Mouse (Mus musculus) layer of hippocampus, adult 9-10 months (tissue): ENCODE results near the gene Raf1.
"Not testable (repeated sequence)": the region's sequence is repeated elsewhere in the genome, so short reads cannot be mapped to it uniquely, and the experiment has no call there.

Experiments used
- DNase-seq: peaks from one replicate; pipeline ENCODE4 v3.0.0; 2022; ENCODE audit warnings: low spot score

Gene Raf1

GRCm38 (mm10) chr6:115681066-115681465 lies 4.6 kb upstream of the Raf1 start:
- no peak for DNase-seq

GRCm38 (mm10) chr6:115678012-115678411 lies 1.6 kb upstream of the Raf1 start:
- DNase-seq: no peak

DNA sequence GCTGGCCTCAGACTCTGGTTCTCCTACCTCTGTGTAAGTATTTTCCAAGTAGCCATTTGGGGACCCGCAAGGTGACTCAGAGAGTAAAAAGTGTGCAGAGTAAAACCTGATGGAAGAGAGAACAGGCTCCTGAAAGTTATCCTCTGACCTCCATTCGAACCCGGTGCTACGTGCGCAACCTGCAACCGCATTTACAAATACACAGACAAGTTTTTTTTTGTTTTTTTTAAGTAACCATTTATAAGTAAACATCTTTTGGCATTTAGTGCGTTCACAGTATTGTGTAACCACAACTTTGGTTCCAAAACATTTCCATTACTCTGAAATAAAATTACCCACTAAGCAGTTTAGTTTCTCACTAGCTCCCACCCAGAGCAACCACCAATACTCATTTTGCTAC lies 1.0 kb upstream of the Raf1 start:
- DNase-seq: no peak

DNA sequence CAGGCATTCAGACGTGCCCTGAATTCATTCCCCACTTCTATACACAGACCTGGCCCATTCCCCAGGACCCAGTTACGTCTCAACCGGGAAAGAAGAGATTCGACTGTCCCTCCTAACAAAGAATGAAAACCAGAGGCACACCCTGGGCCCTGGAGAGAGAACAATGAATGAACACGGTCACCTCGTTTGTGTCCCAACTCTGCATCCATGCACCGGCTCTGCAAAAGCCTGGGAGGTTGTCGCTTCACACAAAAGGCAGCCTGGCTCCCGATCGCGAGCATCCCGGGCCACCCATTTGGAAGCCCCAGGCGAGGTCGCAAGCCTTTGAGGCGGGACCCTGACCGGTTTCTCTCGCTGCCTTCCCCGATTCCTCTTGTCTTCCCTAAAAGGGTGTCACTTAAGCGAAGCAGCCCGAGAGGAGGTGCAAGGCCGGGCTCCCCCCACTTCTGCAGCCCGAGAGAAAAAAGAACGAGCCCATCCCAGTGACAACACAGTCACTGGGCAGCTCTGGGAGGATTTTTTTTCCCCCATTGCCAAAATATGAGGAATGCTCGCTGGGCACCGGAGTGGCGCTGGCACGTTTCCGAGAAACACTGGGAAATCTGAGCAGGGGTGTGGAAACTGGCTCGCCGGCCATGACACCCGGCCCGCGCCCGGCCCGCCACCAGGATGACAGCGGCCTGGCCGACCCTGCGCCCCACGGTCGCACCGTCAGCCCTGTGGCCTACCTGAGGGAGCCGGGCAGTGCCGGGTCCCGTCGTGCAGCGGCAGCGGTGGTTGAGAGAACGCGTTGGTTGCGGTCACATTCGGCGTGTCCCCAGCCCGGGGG lies 713 bp downstream of the Raf1 start:
- DNase-seq: no peak

DNA sequence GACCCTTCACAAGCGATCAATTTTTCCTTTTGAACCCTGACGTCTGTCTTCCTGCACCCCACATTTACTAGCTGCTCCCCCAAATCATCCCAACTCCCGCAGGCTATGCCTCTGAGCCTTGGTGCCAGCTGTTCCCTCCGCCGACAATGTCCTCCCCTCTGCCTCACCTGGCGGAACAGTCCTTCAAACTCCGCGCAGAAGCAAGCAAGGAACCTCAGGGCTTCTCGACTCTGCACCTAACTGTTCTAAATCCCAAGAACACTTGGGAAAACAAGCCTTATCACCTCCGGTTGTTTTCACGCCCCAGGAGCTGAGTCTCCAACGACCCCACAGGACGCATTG lies 1.3 kb downstream of the Raf1 start:
- DNase-seq: no peak

- no peak for DNase-seq
Observed at GRCm38 (mm10) chr6:115674316-115674715, 2.1 kb downstream of the Raf1 start.

GRCm38 (mm10) chr6:115672700-115673099 lies 3.7 kb downstream of the Raf1 start:
- no peak for DNase-seq

- DNase-seq: no peak
Observed at GRCm38 (mm10) chr6:115666641-115667040, 9.8 kb downstream of the Raf1 start.

- no peak for DNase-seq
Observed at GRCm38 (mm10) chr6:115664268-115664667, 12.2 kb downstream of the Raf1 start.

DNA sequence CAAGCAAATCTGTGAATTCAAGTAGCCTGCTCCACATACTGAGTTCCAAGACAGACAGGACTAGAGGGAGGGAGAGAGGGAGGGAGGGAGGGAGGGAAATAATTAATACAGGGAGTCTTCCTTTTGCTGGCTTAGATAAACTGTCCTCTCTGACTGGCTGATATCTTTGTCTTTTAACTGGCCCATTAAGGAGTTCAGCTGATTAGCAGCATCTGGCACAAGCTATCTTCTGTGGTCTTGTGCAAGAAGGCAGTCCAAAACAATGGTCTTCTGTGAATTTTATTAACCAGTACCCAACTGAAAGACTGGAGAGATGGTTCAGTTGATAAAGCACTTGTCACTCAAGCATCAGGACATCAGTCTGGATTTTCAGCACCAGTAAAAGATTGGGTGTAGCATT lies 17.6 kb downstream of the Raf1 start:
- DNase-seq: no peak

- no peak for DNase-seq
Observed at GRCm38 (mm10) chr6:115653939-115654338, 22.5 kb downstream of the Raf1 start.

- DNase-seq: no peak
Observed at GRCm38 (mm10) chr6:115651719-115652118, 24.7 kb downstream of the Raf1 start.

DNA sequence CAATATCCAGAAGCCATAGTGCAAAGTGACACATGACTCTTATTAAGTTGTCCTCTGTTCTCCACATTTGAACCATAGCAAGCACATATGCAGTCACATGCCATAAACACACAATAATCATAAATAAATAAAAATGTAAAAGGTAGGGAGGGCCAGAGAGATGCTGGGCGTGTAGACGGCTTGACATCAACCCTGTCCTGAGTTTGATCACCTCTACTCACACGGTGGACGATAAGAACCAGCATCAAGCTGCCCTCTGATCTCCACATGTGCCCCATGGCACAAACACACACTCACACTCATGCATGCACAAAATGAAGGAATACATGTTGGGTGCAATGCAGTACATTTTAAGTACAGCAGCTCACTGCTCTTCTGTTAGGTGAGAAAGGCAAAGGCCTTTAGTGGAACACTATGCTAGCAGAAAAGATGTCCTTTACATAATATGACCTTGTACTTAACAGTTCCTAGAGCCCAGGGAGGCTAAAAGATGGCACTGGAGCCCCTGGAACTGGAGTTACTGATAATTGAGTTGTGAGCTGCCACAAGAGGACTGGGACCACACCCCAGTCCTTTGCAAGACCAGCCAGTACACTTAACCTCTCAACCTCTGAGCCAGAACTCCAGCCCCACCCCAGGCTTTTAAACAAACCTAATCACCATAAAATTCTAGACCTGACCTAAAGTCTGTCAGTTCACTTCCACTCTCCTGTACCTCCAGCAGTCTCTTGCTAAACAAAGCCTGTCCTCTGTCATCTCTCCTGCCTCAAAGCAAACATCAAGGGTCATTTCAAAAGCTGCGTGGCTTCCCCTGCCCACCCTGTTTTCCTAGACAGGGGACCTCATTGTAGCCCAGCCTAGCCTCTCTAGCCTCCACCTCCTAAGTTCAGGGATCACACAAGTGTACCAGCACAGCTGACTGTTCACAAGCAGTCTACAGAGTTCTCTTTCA lies 25.7 kb downstream of the Raf1 start:
- no peak for DNase-seq

GRCm38 (mm10) chr6:115649792-115650365 lies 26.6 kb downstream of the Raf1 start:
- no peak for DNase-seq

- no peak for DNase-seq
Observed at GRCm38 (mm10) chr6:115643315-115643714, 33.1 kb downstream of the Raf1 start.

GRCm38 (mm10) chr6:115638188-115638587 lies 38.2 kb downstream of the Raf1 start:
- not testable (repeated sequence) for DNase-seq

- no peak for DNase-seq
Observed at GRCm38 (mm10) chr6:115634015-115634414, 42.4 kb downstream of the Raf1 start.

DNA sequence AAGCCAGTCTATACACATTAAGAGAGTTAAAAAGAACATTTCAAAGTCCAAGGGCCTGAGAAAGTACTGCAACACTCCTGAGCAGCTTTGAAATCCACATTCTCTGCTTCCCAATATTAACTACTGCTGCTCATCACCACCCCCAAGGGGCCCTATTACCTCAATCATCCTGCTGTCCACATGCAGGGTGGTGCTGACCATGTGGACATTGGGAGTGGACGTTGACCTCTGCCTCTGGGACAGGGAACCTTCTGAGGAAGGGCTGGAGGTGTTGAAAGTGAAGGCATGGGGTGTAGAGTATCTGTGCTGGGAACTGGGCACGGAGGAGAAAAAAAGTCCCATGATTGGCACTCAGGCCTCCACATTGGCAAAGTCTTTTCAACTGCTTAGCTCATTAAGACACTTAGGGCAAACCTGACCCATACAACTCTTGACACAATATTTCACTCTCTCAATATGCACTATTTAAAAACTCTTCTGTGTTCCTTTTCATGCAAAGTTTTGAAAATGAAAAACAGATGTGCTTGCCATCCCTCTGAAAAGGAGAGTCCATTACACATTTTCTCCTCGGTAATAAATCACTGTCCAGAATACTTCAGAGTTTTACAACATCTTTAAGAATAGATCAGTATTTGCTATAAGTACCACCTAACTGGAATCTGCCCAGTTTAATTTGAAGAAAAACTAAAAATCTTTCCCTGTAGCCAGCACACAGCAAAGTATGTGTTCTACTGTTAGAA lies 45.2 kb downstream of the Raf1 start:
- no peak for DNase-seq

DNA sequence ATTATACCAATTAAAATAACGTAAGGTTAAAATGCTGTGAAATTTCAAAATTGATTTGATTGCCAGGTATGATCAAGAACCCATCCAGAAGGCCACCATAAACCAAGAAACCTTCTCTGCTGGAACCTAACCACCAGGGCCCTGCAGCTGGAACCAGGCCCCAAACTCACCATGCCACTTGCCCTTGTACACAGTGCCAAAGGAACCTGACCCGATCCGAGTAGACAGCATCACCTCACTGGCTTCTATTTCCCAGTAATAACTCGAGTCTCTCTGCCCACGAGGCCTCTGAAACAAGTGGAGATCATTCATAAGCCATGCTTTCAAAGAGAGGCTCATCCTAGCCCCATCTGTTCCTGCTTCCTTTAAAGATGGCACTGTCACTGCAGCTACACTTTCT lies 50.3 kb downstream of the Raf1 start:
- no peak for DNase-seq

- no peak for DNase-seq
Observed at GRCm38 (mm10) chr6:115620942-115621341, 55.5 kb downstream of the Raf1 start.

DNA sequence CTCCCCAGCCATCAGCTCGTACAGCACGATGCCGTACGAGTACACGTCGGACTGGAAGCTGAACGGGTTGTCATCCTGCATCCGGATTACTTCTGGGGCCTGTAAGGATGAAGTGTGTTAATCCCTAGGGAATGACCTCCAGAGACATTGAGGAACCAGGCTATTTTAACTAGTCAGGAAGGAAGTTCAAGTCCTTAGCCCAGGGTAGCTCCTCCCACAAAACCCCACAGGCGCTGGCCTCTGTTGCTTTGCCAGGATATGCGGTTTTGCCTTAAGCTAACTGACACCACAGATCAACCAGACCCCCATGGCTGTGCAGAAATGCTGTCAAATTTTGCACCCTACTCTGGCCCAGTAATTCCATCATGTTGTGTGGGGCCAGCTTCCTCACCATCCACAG lies 56.6 kb downstream of the Raf1 start:
- DNase-seq: no peak

GRCm38 (mm10) chr6:115615983-115616382 lies 60.5 kb downstream of the Raf1 start:
- DNase-seq: no peak
